Mouse (Mus musculus) heart, postnatal 0 days (tissue): Measurements from ENCODE around the gene Trim29.
A peak's percentile ranks its signal among the peaks of the same experiment; 100 is the strongest.

ENCODE experiments used
- CTCF ChIP-seq: IDR thresholded peaks from 2 replicates; pipeline ENCODE4 v1.5.1; 2016; ENCODE audit warnings: antibody characterized with exemption, control low read depth, low read depth
- EP300 ChIP-seq: IDR thresholded peaks from 2 replicates; pipeline ENCODE4 v1.6.1; 2016; ENCODE audit warnings: antibody characterized with exemption, low read depth

GRCm38 (mm10) chr9:43286870-43287269, 23.8 kb upstream of the Trim29 start:
- TF ChIP-seq CTCF (peak; percentile 80), EP300 (no peak)
